Mouse (Mus musculus) liver, adult 2 months (tissue): Measurements from ENCODE around the gene Pik3r3.
"Not testable (repeated sequence)": the region's sequence is repeated elsewhere in the genome, so short reads cannot be mapped to it uniquely, and the experiment has no call there.

ENCODE experiments used
- CTCF ChIP-seq: fragments of 200-500 bp; IDR thresholded peaks from 2 replicates; pipeline ENCODE4 v1.5.1; 2011; ENCODE audit warnings: low read depth, low read length, control low read depth
- POLR2A ChIP-seq: fragments of 200-500 bp; IDR thresholded peaks from 2 replicates; pipeline ENCODE4 v1.6.1; 2011; ENCODE audit warnings: low read length, control low read depth; ENCODE audit not compliant: insufficient read depth; ENCODE audit errors: extremely low read depth

- TF ChIP-seq CTCF, POLR2A: not testable (repeated sequence)
These were observed 3.8 kb upstream of the Pik3r3 start for GRCm38 (mm10) chr4:116217661-116218060.
